Mouse (Mus musculus) erythroblast, embryonic 14.5 days (primary cell): ENCODE results near the gene Cacnb2. TPM values are rescaled to one million over a fixed set of nuclear protein-coding genes. Genes with fewer than 3 reads are reported as not detected.

Experiments used
- H3K27me3 ChIP-seq: 2 replicates; pipeline ENCODE4 v1.6.1; 2012; ENCODE audit warnings: inconsistent platforms; ENCODE audit not compliant: control insufficient read depth
- H3K36me3 ChIP-seq: 2 replicates; pipeline ENCODE4 v1.6.1; 2012; ENCODE audit warnings: mild to moderate bottlenecking, inconsistent platforms; ENCODE audit not compliant: control insufficient read depth
- H3K4me1 ChIP-seq: 2 replicates; pipeline ENCODE4 v1.6.1; 2012; ENCODE audit warnings: inconsistent platforms; ENCODE audit not compliant: control insufficient read depth
- H3K4me3 ChIP-seq: replicated peaks from 2 replicates; pipeline ENCODE3; 2012; ENCODE audit warnings: moderate library complexity, mild to moderate bottlenecking, inconsistent platforms
- H3K9me3 ChIP-seq: 2 replicates; pipeline ENCODE4 v1.6.1; 2012; ENCODE audit warnings: low read length, inconsistent platforms, mixed read lengths; ENCODE audit not compliant: control insufficient read depth
- GATA1 ChIP-seq: IDR thresholded peaks from 2 replicates; pipeline ENCODE4 v1.6.1; 2012; ENCODE audit warnings: low read length, inconsistent platforms, mixed read lengths
- TAL1 ChIP-seq: IDR thresholded peaks from 3 replicates; pipeline ENCODE4 v1.6.1; 2012; ENCODE audit warnings: low read length, inconsistent platforms, mixed read lengths
- polyA plus RNA-seq: library from polyadenylated mRNA; stranded (reverse); fragments of >175 nt; gene quantifications from 2 replicates; pipeline ENCODE4 v1.2.3, GENCODE M21; 2012

The Cacnb2 gene
- polyA plus RNA-seq, 1 experiment: not detected

DNA sequence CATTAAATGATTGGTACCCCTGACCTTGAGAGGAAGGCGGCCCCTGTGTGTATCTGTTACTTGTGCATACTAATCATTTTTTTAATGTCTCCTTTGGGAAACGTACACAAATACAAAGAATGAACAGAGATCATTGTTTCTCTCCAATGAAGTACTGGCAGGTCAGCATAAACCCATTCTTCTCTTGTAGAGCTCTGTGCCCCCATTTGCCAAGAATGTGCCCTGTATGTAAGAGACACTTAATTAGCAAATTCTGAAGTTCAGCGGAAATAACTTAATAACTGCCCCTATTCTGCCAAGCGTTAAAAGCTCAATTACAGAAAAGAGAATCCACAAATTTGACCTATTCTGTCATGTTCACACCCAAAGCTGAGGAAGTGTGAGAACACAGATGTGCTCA is 339.4 kb downstream of the Cacnb2 start:
- Histone ChIP-seq H3K9me3 (no peaks in the 10 kb centered on the region), H3K27me3 (no peaks in the 10 kb centered on the region), H3K36me3 (no peaks in the 10 kb centered on the region), H3K4me1 (no peaks in the 10 kb centered on the region), H3K4me3 (no peak overlapping the region)
- TF ChIP-seq TAL1: no peak
- TF ChIP-seq GATA1: no peak

DNA sequence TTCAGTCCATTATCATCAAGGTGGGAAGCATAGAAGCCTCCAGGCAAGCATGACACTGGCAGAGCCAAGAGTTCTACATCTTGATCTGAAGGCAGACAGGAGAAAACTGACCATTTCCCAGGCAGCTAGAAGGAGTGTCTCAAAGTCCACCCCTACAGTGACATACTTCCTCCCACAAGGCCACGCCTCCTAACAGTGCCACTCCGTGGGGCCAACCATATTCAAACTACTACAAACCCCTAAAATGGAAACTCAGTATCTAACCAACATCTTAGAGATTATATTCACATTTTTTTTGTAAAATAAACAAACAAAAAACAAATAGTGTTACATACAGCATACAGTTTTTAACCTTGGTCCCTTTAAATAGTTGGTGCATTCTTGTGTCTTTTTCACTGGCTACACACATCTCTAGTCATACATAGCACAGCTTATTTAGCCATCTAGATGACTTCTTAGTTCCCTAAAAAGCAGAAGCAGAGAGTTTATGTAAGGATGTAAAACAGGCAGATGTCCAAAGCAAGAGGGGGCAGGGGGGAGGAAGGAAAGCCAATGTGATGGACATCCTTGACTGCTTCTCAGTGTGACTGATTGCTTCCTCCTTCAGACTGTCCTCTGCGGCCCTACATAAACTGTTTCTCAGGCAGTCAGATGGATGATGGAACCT is 340.9 kb downstream of the Cacnb2 start:
- no peaks in the 10 kb centered on the region for H3K9me3 ChIP-seq
- H3K36me3 ChIP-seq: no peaks in the 10 kb centered on the region
- TF ChIP-seq GATA1 (no peak), TAL1 (no peak)

DNA sequence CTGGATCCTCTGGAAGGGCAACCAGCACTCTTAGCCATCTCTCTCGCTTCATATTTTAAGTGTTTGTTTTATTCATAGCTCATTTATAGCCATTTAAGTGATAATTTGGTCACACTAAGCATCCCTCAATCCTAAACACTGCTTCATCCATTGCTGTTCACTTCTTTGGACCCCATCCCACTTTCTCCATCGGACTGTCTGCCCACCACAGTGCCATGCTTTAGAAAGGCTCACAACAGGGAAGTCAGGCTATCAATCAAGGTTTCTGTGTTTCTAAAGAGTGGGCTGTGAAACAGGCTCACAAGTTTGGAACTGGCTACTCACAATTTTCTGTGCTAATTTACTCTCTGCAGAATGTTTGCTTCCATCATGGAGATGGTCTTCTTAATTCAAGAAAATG is 350.2 kb downstream of the Cacnb2 start:
- TF ChIP-seq TAL1: no peak
- Histone ChIP-seq H3K4me1 (no peaks in the 10 kb centered on the region), H3K4me3 (no peak overlapping the region), H3K27me3 (no peaks in the 10 kb centered on the region), H3K9me3 (no peaks in the 10 kb centered on the region), H3K36me3 (no peaks in the 10 kb centered on the region)

More for the DNA sequence above, 340.9 kb downstream of the Cacnb2 start:
- H3K4me1 ChIP-seq: no peaks in the 10 kb centered on the region
- H3K4me3 ChIP-seq: no peak overlapping the region
- no peaks in the 10 kb centered on the region for H3K27me3 ChIP-seq

DNA sequence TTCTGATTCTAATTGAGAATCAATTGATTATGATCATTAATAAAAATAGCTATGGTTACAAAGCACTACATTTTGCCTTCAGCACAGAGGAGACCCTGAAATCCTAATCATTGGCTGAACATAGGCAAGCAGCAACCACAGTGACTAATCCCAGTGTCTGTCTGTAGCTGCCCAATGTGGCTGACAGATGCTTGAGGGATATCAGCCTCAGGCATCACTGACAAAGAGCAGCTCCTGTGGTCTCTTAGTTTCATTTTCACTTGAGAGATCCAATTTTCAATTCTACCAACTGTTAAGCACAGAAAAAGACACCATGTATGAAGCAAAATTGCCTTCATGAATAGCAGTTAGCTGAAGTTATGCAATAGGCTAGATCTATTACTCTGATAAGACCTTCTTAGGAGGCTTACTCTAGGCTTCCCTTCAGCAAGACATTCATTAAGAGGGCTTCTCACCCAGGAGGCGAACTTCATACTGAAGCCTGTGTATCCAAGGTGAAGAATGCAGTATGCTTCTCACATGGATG is 358.1 kb downstream of the Cacnb2 start:
- Histone ChIP-seq H3K9me3 (no peaks in the 10 kb centered on the region), H3K36me3 (no peaks in the 10 kb centered on the region), H3K4me1 (no peaks in the 10 kb centered on the region), H3K4me3 (no peak overlapping the region), H3K27me3 (no peaks in the 10 kb centered on the region)
- TF ChIP-seq TAL1: no peak
- TF ChIP-seq GATA1: no peak

DNA sequence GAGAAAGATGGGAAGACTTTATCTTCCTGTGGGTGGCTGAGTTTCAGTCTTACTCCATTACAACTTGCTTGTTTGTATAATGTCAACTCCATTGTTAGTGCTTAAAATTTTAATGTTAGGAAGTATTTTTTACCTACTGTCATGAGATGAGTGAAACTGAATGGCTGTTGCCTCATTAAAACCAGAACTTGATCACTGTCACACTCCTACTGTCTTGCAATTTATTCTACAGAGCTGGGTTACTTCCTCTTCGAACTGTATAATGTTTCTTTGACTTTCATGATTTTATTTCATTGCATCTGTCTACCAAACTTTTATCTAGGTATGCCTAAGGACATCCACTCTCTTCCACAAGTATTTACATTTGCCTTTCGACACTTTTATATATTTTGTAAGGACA is 358.6 kb downstream of the Cacnb2 start:
- H3K36me3 ChIP-seq: no peaks in the 10 kb centered on the region
- no peaks in the 10 kb centered on the region for H3K27me3 ChIP-seq
- H3K4me3 ChIP-seq: no peak overlapping the region
- H3K4me1 ChIP-seq: no peaks in the 10 kb centered on the region
- TF ChIP-seq TAL1: no peak
- no peak for TF ChIP-seq GATA1
- no peaks in the 10 kb centered on the region for H3K9me3 ChIP-seq

DNA sequence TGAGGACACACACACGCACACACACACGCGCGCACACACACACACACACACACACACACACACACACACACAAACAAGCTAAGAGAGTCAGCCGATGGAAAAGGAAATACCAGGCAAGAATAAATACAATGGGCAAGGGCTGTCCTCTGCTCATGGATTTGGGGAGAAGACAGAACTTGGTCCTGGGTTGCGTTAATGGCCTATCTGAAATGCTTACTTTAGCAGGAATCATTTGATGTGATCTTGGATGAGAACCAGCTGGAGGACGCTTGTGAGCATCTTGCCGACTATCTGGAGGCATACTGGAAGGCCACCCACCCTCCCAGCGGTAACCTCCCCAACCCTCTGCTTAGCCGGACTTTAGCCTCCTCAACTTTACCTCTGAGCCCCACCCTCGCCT is 381.1 kb downstream of the Cacnb2 start:
- H3K36me3 ChIP-seq: no peaks in the 10 kb centered on the region

DNA sequence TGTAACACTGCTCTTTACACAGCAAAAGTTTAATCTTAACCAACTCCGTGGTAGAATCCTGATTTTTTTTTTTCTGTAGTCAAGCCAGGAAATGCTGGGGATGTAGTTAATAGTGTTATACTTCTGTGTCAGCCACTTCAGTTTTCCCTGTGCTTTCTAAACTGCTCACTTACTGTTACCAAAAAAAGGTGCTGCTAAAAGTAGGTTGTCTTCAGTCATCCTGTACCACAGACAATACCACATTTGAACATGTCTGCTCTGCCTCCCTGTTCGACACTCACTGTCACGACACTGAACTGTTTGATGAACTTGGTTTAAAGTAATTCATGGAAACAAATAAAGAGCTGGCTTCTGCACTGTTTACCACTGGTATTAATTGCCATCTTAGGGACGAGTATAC is 385.6 kb downstream of the Cacnb2 start:
- Histone ChIP-seq H3K4me1 (no peaks in the 10 kb centered on the region), H3K36me3 (no peaks in the 10 kb centered on the region), H3K9me3 (no peaks in the 10 kb centered on the region), H3K27me3 (no peaks in the 10 kb centered on the region), H3K4me3 (no peak overlapping the region)
- TF ChIP-seq TAL1 (no peak), GATA1 (no peak)

More for the DNA sequence above, 381.1 kb downstream of the Cacnb2 start:
- Histone ChIP-seq H3K27me3 (no peaks in the 10 kb centered on the region), H3K9me3 (no peaks in the 10 kb centered on the region), H3K4me3 (no peak overlapping the region), H3K4me1 (no peaks in the 10 kb centered on the region)
- no peak for TF ChIP-seq GATA1
- no peak for TF ChIP-seq TAL1

DNA sequence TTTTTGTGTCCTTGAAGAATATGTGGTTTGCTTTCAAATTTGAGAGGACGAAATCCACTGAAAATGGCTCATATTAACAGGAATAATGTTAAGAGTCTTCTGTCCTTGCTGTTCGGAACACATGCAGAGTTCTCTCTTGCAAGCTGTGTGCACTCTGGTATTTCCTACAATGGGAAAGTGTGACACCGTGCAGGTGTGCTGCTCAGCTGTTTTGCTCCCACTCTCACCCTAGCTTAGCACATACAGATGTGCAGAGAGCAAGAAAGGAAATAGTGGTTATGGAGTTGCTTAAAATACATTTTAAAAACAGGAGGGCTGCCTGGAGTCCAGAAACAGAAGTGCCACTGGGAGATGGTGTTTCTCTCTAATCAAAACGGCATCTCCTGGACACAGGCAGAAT is 386.5 kb downstream of the Cacnb2 start:
- H3K9me3 ChIP-seq: no peaks in the 10 kb centered on the region
- no peaks in the 10 kb centered on the region for H3K36me3 ChIP-seq
- no peak overlapping the region for H3K4me3 ChIP-seq
- H3K4me1 ChIP-seq: no peaks in the 10 kb centered on the region
- TF ChIP-seq GATA1 (no peak), TAL1 (no peak)
- H3K27me3 ChIP-seq: no peaks in the 10 kb centered on the region

DNA sequence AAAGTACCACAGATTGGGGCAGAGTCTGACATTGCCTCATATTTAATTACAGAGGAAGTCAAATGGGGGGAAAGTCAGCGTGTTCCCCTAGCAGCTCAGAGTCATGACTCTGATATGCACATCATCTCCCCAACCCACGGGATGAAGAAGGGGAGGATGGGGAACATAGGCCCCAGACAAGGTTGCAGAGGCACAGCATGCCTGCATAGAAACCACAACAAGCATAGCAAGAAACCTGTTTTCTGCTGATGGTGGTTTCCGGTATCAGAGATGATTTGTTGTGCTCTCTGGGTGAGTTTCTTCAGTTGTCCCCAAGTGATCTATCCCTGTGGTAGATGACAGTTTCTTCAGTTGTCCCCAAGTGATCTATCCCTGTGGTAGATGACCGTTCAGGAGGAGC is 389.6 kb downstream of the Cacnb2 start:
- no peaks in the 10 kb centered on the region for H3K9me3 ChIP-seq
- no peaks in the 10 kb centered on the region for H3K4me1 ChIP-seq
- TF ChIP-seq GATA1 (no peak), TAL1 (no peak)
- no peaks in the 10 kb centered on the region for H3K27me3 ChIP-seq
- H3K36me3 ChIP-seq: no peaks in the 10 kb centered on the region; the same call in 1 of the 2 replicates
- H3K4me3 ChIP-seq: no peak overlapping the region

DNA sequence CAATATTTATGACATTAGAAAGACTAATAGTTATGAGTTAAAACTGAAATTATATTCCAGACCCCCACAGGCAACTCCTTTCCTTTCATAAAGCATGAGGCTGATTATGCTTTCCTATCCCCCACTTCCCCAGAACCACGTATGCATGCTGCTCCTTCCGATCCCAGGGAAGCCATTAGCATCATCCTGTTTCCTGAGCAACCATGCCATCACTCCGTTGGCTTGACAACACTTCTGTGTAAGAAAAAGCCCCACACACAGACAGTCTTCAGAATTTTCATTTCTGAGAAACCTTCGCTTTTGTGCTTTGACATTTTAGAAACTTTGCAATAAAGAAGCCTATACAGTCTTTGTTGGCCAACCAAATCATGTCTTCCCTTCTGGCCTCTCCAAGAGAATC is 393.1 kb downstream of the Cacnb2 start:
- TF ChIP-seq GATA1: no peak
- no peak for TF ChIP-seq TAL1
- no peaks in the 10 kb centered on the region for H3K27me3 ChIP-seq
- no peak overlapping the region for H3K4me3 ChIP-seq
- no peaks in the 10 kb centered on the region; the same call in none of the 2 replicates for H3K36me3 ChIP-seq
- no peaks in the 10 kb centered on the region for H3K9me3 ChIP-seq
- no peaks in the 10 kb centered on the region for H3K4me1 ChIP-seq
